Mouse (Mus musculus): Measurements from ENCODE around the gene Camkmt. TPM values are rescaled to one million over a fixed set of nuclear protein-coding genes. Genes with fewer than 3 reads are reported as not detected.

Gene Camkmt
- total RNA-seq, 2 experiments from 2014 or later: 0.99 to 1.8 TPM

DNA sequence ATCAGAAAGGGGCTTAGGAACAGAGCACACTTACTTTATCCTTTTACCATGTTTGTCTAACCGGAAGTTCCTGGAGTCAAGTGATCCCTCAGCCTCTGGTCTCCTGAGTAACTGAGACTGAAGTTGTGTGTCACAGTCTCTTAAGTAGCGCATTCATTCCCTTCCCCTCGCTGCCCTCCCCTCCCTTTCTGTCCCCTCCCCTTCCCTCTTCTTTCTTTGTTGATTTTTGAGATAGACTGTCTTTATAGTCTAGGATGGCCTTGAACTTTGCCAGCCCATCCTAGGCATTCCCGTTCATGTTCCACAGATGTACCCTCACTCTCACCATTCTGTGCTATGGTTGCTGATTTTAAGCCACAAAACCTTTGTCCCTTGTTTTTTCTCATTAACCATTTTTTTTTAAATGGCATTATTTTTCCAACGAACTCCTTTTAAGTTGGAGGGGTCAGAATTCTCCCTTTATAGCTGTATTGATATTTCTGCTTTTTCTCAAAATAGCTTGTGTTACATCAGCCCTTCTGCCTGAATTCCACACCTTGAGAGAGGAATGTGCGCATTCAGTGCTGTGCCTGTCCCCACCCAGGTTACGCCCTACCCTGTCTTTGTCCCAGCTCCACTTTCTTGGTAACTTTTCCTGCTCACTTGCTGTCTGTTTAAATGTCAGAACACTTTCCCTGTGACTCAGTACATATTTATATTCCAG lies 72.4 kb downstream of the Camkmt start:
- intact Hi-C loops (cut with DNase I): no loop called here

DNA sequence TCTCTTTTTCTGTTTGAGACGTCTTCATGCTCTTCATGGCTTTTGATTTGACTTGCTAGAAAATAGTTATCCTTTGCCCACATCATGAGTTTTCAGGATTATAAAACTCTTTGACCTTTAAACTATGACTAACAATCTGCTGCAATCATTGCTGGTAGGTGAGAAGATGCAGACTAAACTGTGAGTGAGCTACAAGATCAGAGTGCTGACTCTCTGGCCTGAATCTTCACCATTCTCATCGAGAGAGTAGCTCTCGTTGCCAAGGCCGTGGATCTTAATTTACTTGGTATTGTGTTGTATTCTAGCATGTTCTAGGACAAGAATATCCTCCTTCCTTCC lies 72.9 kb downstream of the Camkmt start:
- intact Hi-C loops (cut with DNase I): no loop called here
- DNase-seq: no peak

More for the DNA sequence above, 72.4 kb downstream of the Camkmt start:
- no peak for DNase-seq

DNA sequence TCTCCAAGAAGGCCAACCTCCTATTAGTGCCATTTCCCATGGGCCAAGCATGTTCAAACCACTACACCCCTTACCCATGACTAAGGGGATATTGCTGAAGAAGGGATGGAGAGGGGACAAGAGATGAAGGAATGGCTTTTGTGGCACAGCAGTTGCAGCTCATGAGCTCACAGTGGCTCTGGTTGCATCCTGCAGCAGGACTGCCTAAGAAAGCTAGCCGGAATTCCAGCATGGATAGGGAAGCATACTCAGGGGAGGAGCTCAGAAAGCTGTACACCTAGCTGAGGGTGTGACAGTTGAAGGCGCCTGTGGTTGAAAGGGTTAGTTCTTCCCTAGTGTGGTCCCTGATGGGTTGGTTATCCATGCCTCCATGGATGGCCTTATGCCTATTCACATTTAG lies 78.4 kb downstream of the Camkmt start:
- no peak for DNase-seq

DNA sequence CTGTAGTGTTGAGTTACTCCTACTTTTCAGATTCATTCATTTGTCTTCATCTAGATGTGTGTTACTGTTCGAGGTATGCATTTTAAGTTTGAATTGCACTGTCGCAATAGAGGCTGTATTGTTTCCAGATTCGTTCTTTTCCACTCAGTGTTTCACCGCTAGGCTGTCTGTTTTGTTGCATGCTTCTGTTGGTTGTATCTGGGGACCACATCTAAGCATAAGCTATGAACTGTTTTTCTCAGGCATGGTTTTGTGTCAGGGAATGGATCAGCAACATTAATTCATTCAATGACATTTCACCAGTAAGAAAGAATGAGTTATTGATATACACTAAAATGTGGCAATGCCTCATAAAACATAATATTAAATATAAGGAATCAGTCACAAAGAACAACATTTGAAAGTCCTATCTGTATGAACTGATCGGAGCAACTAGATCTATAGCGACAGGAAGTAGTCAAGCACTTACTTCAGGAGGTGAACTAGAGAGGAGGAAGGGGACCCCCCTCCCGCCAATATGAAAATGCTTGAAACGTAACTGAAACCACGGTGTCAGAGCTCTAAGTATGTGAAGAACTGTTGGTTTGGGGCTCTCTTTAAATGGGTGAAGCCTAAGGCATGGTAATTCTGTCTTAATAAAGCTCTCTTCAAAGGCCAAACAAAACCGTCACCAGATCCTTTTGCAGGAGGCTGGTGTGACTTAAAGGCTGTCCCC lies 80.3 kb downstream of the Camkmt start:
- no peak for DNase-seq
- intact Hi-C loops (cut with DNase I): no loop called here

More for the DNA sequence above, 78.4 kb downstream of the Camkmt start:
- intact Hi-C loops (cut with DNase I): no loop called here

DNA sequence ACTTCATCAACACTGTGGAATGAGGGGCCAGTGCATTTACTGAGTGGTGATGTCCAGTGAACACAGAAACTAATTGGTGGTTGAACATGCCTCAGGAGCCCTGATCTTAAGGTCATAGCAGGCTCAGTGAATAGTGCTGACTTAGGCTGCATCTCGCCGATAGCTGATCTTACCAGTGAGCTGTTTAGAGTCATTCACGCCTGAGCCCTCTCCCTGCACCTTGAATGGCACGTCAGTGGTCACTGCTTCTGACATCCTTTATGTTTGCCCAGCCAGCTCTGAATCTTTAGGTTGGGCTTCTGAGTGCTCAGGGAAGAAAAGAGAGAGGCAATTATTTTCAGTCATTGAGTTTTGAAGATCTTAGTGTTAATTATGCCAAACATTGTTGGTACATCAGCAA lies 81.6 kb downstream of the Camkmt start:
- no peak for DNase-seq
- intact Hi-C loops (cut with DNase I): no loop called here

DNA sequence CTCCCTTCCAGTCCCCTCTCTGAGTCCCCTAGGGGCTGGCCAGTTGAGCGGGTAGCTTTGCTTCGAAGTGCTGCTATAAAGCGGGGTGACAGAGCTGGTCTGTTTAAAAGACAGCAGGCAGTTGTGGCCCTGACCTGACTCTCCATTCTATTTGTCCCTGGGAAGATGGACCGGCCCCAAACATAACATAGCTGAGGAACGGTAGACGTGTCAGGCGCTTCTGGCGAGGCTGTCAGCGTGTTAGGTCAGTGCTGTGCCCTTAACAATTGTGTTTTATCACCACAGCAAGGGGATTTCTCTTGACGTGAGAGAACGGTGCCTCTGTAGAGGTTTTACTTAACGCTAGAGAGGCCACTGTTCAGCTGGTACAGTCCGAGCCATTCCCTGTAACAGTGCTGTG lies 86.9 kb downstream of the Camkmt start:
- intact Hi-C loops (cut with DNase I): no loop called here
- DNase-seq: no peak

DNA sequence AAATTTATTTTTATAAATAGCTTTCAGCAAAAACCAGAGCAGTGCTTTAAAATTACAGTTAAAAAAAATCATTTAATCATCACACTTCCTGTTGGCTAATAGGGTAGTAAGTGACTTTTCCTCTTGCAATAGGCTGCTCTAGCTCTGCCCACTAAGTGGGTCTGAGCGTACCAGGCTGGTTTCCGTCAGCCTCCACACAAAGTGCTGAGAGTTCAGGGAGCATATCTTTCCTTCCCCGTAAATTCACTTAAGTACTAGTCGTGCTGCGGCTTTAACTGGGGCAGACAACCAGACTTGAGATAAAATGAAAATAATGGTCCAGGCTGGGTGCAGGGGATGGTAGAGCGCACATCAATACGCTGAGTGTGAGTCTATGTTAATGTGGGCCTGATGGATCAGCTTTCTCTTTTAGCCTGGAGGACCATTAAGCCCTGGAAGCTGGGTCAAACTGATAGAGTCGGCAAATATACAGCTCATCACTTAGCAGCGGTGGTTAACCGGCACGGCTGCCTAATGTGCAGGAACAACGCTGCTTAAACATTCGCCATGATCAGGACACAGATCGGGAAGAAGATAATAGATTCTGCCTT lies 90.2 kb downstream of the Camkmt start:
- DNase-seq: no peak
- intact Hi-C loops (cut with DNase I): no loop called here

DNA sequence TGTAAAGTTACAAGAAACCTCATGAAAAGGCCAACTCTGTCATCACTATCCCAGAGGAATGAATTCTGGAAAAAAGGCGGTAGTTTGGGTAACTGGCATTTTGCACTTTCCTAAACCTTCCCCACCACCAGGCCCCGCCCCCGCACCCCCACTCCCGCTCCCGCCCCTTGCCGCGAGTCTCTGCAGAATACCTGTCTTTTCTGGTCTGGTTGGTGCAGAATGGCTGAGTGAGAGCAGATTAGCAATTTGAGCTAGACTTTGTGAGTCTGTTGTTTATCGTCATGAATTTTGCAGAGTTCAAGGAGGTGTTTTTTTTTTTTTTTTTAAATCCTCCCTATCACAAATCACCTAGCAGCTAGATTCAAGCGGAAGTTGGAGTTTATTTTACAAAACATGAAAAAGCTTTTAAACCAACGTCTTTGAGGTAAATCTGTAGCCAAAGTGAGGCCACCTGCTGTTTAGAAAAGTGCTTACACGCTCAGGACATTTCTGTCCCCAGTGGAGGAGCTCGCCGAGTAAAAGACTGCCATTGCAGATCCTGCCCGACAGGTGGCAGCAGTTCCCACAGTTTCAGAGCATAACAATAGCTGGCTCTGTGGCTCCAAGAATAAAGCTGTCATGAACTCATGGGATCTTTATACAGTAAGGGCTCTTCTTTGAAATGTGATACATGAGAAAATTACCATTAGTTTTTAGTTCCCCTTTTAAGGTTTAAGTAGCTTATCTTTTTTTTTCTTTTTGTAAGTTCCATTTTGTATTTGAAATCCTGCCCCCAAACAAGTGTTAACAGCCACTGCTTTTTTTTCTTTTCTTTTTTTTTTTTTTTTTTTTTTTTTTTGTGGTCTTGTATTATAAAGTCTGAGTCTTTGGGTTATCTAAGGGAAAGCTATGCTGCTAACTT lies 99.1 kb downstream of the Camkmt start:
- DNase-seq: peak; percentile 65 to 71
- intact Hi-C loops (cut with DNase I): loop anchor here (2.0 kb wide), 1 partner anchor 73 kb away; no protein-coding TSS in a partner anchor

DNA sequence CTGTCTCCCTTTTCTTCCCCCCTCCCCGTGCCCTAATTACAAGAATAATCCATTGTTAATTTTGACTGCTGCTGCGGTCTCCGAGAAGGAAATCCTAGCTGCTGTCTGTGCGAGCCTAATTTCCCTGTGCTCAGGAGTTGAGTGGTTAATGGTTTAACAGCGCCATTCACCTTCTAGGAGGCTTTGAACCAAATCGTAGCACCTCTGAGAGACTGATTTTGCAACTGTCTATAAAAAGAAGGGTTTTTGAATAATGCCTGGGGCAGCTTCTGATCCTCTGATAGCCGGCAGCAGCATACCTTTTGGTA lies 99.7 kb downstream of the Camkmt start:
- intact Hi-C loops (cut with DNase I): no loop called here
- no peak for DNase-seq

DNA sequence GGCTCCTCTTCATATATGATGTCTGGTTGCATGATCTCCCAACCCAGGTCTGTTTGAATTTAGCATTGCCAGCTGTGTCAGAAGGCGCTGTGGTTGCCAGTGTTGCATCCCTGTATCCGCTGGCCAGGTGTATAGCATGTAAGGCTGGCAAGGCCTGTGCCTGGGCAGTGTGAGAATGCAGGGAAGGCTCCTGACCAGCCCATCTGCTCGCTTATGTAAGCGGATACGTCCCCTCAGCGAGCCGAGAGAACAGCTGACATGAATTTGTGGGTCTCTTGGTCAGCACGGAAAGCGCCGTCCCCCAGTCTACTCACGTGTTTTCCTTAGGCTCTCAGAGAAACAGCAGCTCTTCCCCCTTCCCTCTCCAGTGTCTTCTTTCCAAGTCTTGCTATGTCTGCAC lies 102.9 kb downstream of the Camkmt start:
- intact Hi-C loops (cut with DNase I): loop anchor here (2.0 kb wide), 1 partner anchor 354 kb away; no protein-coding TSS in a partner anchor
- no peak for DNase-seq

DNA sequence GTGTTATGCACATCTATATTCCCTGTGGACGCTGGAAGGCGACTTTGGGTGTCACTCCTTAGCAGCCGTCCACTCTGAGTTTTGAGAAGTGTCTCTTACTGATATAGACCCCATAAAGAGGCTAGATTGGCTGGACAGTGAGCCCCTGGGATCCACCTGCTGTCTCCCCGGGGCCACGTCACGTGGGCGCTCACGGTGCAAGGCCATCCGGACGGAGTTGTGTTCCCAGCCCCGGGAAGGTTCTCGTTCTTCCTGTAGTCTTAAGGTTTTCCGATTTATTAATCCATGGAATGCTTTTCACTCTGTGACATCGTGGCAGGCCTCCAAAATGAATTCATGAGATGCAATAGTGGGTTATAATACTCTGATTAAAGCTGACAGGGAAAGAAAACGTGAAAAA lies 108.4 kb downstream of the Camkmt start:
- DNase-seq: no peak
- intact Hi-C loops (cut with DNase I): no loop called here

DNA sequence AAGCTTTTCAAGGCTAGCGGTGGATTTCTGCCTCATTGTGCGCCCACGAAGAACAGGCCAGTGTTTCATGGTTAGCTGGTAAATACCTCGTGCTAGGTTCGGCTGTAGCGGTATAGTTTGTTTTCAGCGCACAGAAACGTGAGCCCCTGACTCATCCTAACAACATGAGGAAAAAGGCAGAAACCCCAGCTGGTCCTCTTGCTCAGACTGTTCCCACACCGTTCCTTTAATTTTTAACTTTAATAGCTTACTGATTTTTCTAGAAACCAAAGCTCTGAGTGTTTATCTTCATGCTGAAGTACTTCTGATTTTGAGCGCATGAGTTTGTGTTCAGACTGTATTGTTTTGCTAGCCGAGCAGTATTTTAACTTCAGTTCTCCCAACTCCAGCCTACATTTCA lies 109.0 kb downstream of the Camkmt start:
- intact Hi-C loops (cut with DNase I): no loop called here
- DNase-seq: no peak

DNA sequence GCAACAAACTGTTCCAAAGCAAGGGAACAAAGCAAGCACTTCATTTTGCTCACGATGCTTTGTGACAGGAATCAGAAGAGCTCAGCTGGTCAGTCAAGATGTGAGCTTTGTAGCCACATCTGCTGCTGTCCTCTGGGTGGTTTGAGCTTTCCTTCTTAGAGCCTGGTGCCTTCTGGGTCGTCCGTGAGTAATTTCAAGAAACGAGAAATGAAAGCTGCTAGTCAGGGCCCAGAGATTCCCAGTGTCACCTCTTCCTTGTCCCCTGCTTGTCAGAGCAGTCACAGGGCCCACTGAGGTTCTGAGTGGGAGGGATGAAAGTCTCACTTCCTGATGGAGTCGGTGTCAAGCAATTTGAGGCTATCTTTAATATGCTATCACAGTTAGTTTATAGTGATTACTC lies 127.7 kb downstream of the Camkmt start:
- no peak for DNase-seq
- intact Hi-C loops (cut with DNase I): no loop called here

DNA sequence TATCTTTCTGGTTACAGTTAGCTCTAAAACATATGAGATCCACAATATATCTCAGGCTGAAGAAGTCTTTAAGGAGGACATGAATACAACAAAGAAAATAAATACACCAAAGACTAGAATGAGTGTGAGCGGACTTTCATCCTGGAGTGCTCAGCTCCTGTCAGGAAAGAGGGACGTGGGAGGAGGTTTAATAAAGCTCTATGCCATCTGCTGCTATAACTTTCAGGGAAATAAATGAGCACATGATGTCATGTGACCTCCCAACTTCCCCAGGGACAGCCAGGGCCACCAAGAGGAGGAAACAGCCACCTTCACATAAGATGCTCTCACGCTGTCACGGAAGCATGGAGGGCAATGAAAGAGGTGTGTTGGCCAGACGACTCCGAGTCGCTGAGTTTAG lies 151.8 kb downstream of the Camkmt start:
- no peak for DNase-seq
- intact Hi-C loops (cut with DNase I): no loop called here

DNA sequence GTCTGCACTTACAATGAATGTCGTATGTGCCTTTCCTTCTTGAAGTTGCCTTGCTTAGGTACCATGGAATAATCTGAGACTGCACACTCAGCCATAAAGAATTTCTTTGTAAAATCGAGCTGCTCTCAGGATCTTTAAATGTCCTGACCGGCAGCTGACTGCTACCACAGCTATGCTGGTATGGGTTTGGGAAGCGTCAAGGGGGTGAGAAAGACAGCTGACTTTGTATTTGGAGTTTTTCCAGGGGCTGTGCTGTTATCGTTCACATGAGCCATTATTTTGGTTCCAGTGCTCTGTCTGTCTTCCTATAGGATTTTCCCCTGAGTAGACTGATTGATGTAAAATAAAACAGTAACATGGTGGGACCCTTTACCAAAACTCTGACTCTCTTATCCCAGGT lies 158.6 kb downstream of the Camkmt start:
- DNase-seq: no peak

DNA sequence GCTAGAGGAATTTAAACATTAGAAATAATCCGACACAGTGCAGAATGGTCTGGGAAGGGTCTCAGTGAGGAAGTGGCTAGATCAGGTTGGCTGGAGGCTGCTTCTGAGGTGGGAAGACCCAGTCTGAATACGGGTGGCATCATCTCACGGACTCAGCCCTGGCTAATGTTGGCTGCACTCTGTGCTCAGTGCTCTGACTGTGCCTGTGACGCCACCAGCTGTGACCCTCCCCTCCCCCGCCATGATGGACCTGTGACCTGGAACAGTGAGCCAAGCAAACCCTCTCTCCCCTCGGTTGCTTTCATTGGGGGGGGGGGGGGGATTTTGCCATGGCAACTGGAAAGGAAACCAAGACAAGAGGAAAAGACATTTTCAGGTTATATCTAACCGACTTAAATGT lies 159.4 kb downstream of the Camkmt start:
- intact Hi-C loops (cut with DNase I): no loop called here
- DNase-seq: no peak

More for the DNA sequence above, 158.6 kb downstream of the Camkmt start:
- intact Hi-C loops (cut with DNase I): no loop called here

DNA sequence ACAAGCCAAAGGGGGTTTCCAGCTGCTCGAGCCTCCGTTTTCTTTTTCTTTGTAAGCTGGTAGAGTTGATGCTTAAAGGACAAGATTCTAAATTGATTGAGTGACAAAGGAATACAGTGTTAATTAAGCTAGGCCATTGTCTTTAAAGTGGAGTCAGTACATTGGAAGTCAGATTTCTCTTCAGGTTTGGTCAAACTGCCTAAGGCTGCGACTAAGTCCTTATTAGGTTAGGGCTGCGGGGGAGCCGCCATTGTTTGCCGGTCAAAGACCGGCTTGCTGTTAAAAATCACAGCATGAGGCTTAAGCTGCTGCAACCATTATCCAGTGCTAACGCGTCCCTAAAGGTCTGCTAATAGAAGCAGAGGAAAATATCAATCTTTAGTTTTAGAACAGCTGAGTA lies 166.6 kb downstream of the Camkmt start:
- intact Hi-C loops (cut with DNase I): no loop called here
- no peak for DNase-seq

DNA sequence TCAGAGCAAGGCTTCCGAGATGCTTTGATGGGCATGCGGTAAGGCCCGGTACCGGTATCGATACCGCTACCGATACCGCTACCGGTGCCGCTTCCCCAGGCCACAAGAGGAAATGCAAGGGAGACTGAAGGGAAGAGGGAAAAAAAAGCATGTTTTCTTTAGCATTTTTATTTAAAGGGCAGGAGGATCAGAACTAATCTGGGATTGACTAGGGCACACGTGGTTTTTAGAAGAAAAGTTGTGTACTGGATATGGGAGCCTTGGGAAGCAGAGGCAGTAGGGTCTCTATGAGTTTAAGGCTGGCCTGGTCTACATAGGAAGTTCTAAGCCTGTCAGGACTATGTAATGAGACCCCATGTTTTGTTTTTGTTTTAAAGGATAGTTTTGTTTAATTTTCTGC lies 167.0 kb downstream of the Camkmt start:
- DNase-seq: no peak
- intact Hi-C loops (cut with DNase I): no loop called here

DNA sequence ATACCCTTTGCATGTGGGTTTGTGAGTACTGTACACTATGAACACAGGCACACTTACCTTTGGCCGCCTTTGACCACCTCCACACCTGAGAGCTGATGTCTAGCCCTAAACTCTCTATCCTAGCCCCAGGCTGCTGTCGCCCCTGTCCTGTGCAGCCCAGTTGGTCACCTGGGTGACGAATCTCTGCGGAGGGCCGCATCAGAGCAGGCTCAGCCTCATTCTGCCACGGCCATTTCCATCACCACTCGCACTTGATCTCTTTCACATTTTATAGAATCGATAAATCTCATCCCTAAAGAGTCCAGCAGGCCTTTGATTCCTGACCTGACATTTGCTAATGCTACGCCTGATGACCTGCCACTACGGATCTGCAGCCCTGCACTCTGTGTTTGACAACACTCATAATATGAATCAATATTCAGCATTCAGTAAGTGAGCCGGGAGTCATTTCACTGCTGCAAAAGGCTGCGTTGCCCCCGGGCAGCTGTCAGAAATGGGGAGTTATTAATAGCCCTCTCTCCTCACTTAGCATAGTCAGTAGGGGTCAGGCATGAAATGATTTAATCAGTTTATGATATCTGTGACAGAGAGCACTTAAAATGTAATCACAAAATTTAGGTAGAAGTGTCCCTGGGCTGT lies 168.5 kb downstream of the Camkmt start:
- DNase-seq: no peak
- intact Hi-C loops (cut with DNase I): no loop called here

DNA sequence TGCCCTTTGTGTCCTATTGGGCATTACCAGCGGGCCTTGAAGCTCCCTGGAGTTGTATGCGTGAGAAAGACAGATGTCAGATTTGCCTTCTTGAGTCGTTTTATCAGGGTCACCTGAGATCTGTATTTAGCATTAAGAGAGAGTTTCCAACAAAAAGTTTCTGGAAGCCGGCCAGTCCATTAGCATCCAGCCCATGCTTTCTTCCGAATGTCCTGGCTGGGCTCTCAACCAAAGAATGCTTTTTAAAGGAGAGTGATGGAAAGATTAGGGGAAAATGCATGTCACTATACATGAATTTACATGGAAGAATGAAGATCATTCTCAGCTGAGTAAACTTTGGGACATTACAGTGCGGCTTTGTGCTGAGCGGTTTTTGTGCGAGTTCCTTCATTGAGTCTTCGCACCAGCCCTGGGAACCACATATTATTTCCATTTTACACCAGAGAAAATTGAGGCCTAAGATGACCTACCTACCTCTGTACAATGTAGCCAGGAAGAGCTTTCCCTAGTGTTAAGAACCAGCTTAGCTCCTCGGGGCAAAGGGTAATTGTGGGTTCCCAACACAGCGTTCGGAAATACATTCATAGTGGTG lies 176.6 kb downstream of the Camkmt start:
- intact Hi-C loops (cut with DNase I): no loop called here
- DNase-seq: no peak

Measured in gastrocnemius, postnatal 36 days (tissue).